Mouse (Mus musculus): Measurements from ENCODE around the gene Fhdc1.

Gene Fhdc1

DNA sequence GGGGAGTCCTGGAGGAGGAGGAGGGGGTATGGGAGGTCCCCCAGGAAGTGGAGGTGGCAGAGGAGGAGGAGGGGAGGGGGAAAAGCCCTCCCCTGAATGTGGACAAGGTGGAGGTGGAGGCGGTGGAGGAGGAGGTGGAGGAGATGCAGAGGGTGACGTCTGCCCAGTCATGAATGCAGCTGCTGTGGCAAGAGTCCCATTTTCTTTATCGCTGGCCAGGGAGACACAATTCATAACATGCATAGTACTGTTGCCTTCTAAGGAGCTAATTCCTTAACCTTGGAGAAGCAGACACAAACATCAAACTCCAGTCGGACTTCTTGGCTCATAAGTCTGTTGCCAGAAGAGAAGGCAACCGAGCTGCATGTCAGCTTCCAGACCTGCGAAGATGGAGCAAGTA, 5.8 kb downstream of the Fhdc1 start:
- DNase-seq (ENCODE audit: low read depth): no peak

DNA sequence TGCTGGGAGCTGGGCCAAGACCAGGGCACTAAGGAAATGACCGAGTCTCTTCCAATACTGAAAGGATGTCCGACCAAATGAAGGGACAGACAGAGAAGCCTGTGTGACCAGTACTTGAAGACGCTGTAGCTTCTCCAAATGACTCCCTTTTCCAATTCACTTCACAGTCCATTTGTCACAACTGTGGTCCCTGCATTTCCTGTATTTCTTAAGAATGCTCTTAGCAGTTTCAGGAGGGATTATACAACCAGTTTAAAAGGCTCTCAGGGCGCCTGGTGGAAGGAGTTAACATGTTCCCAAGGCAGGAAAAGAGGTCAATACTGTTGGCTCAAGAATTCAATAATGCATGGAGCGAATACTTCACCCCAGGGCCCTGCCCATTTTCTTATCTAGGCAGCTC, 7.3 kb downstream of the Fhdc1 start:
- DNase-seq (ENCODE audit: low read depth): no peak

GRCm38 (mm10) chr3:84472527-84472926, 7.7 kb downstream of the Fhdc1 start:
- DNase-seq (ENCODE audit: low read depth): no peak

DNA sequence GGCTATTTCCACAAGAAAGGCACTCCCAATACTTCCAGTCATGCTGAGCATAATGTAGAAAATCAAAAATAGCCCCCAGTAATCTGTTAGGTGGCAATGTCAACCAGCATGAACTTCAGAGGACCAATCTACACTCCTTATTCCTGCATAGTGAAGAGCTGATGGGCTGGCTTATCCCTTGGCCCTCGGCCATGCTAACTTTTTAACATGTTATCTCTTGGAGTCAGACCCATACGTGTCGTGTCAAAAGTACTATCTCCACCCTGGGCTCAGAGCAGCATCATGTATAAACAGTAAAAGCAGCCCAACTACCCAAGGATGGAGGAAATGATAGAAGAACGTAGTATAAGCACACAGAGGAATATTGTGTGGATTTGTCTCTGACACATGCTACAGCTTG, 9.1 kb downstream of the Fhdc1 start:
- no peak for DNase-seq (ENCODE audit: low read depth)

DNA sequence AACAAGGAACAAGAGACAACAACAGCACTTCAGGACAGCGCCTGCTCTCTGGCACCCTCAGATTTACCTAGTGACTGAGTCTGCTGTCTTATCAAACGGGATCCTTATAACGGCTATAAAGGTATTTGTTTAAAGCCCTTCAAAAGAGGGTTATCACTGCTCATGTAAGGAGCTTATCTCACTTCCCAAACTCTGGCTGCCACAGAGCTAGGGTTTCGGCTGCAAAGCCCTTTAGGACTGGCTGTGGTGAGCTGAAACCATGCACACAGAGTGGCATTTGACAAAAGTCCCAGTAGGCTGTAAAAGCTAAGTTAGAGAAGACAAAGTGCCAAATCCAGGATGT, 12.1 kb downstream of the Fhdc1 start:
- DNase-seq (ENCODE audit: low read depth): no peak

DNA sequence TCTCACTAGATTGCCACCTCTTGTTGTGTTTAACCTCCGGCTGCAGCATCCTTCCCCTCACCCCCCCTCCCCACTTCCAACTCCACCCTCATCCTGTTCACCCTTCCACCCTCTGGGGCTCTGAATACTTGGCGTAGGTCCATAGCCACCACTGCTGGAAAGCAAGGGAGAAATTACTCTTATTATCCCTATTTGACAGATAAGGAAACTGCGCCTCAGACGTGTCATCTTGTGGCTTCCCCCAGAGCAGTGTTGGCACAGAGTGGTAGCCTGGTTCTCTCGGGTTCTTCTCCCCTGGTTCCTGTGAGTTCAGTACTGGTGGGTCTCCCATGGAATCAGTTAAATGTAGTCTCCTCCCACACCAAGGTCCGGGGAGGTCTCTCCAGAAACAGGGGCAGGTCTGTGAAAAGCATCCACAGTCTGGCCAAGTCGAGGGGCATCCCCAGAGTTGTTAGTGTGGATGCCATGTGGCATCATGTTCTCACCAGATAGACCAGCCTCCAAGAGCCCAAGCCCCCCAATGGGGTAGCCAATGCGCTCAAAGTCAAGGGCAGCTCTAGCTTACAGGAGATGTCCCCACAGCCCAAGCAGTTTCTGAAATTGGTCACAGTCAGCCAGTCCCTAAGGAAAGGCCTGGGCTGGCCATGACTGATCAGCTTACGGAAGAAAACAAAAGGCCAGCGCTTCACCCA, 12.7 kb downstream of the Fhdc1 start:
- no peak for DNase-seq (ENCODE audit: low read depth)

DNA sequence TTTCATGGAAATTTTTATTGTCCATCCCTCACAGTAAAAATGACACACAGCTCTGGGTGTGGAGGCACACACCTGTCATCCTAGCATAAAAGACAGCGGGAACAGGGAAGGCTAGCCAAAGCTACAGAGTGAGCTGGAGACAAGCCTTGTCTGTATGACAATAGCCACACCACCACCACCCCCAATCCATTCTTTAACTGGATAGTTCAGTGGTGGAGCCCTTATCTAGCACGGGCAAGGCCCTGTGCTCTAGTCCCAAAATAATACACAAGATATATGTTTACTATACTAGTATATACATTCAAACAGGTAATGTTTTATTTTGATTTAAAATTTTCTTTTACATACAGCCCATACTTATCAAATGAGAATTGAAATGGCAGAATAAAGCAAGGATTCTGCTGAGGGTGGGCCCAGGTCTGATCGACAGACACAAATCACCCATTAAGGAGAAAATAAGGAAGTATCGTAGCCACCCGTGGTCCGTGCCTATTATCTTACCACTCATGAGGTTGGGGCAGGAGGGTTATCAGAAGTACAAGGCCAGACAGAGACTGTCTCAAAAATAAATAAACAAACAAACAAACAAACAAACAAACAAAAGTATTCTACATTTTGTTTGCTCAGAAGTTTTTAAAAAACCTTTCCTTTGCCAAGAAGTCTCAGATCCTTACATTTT, 14.3 kb downstream of the Fhdc1 start:
- no peak for DNase-seq (ENCODE audit: low read depth)

DNA sequence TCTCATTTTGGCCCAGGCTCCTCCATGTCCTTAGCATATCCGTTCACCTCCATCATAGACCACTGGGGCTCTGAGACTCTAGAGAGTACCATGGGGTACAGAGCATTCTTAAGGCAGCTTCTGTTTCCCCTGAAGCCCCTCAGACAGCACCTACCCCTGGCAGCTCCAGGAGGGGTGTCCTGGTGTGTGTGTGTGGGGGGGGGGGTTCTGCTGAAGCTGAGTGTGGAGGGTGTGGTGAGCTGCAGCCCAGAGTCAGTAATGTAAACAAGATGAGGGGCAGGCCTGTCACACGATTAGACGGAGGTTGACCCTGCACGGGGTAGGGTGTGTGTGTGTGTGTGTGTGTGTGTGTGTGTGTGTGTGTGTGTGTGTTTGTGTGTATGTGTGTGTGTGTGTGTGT, 18.5 kb downstream of the Fhdc1 start:
- DNase-seq (ENCODE audit: low read depth): no peak

DNA sequence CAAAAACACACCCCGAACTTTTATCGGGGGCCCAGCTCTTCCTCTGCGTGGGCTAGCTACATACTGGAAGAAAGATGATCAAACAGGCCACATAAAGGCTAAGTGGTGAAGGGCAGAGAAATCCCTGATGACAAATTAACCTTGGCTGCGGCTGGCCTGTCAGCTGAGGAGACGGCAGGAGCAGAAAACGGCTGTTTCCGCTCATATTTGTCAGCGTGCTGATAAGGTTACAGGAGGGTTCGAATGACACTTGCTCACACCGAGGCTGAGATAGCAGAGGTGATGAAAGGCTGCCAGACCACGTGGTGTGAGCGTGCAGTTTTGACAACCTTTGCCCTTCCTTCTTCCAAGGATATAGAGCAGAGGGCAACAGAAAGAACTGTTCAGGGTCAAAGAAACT, 19.3 kb downstream of the Fhdc1 start:
- DNase-seq (ENCODE audit: low read depth): no peak

GRCm38 (mm10) chr3:84460499-84460898, 19.7 kb downstream of the Fhdc1 start:
- DNase-seq (ENCODE audit: low read depth): no peak

- no peak for DNase-seq (ENCODE audit: low read depth)
Measured at GRCm38 (mm10) chr3:84455733-84456417, 24.4 kb downstream of the Fhdc1 start.

- DNase-seq (ENCODE audit: low read depth): no peak
Measured at GRCm38 (mm10) chr3:84450651-84451050, 29.6 kb downstream of the Fhdc1 start.

GRCm38 (mm10) chr3:84449015-84449414, 31.2 kb downstream of the Fhdc1 start:
- DNase-seq (ENCODE audit: low read depth): no peak

- no peak for DNase-seq (ENCODE audit: low read depth)
Measured at GRCm38 (mm10) chr3:84447803-84448202, 32.4 kb downstream of the Fhdc1 start.

GRCm38 (mm10) chr3:84445838-84446237, 34.4 kb downstream of the Fhdc1 start:
- DNase-seq (ENCODE audit: low read depth): no peak

DNA sequence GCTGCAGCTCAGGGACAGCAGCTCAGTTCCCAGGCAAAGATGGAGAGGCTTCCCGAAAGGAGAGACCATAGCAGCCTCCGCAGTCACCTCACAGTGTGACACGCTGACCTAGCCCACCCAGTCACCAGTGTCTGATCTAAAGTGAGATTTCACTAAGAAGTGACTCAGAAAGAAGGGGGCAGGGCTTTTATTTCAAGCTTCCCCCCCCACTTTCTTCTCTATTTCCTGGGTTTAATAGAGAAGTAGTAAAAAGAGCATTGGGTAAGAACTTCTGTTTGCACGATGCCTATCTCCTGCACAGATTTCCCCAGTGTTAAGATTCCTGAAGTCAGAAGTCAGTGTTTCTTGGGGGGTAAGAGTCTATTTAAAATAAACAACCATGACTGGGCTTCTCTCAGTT, 37.3 kb downstream of the Fhdc1 start:
- DNase-seq (ENCODE audit: low read depth): no peak

DNA sequence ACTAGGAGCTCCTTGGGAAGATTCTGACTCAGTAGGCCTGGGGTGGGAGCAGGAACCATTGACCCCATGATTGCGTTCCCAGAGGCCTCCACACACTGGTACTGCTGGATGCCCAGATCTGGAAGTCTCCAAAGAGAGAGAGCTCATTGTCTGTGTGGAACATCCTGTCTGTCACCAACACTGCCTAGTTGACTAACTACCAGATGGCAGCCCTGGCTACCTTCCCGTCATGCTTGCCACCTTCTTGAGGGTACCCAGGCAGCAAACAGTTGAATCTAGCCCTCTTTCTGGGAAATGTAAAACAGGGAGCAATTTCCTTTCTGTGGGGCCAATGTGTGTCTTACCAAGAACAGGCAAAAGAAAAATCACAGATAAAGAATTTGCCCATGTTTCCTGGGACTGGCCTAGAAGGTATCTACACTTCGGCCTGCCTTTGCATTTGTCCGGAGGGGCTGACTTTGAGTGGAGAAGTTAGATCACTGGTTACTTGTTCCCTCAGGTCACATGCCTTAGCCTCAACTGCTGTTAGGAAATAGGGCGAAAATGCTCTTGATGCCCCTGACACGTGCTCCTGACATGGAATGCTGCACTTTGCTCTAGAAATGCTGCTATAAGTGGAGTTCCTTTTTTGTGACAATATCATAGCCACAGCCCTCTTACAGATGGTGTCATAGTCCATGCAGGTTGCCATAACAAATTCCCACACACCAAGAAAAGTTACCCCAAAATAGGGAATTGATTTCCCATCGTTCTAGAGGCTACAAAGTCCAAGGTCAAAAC, 40.6 kb downstream of the Fhdc1 start:
- no peak for DNase-seq (ENCODE audit: low read depth)

DNA sequence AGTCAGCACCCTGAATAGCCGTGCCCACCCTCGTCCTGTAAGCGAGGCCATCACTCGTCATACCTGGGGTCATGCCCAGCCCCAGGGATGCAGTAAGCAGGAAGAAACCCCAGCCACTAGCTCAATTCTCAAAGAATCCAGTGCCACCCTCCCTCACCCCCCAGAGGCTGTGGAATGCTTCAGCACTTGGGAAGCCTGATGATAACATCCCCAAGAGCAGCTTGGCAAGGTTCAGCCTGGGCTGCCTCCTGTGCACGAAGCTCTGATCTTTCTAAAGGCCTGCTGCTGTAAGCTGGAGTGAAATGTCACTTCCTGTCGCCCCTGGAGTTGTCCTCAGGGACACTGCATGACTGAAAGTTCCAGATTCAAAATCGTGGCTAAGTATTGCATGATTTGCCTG, 41.4 kb downstream of the Fhdc1 start:
- no peak for DNase-seq (ENCODE audit: low read depth)

DNA sequence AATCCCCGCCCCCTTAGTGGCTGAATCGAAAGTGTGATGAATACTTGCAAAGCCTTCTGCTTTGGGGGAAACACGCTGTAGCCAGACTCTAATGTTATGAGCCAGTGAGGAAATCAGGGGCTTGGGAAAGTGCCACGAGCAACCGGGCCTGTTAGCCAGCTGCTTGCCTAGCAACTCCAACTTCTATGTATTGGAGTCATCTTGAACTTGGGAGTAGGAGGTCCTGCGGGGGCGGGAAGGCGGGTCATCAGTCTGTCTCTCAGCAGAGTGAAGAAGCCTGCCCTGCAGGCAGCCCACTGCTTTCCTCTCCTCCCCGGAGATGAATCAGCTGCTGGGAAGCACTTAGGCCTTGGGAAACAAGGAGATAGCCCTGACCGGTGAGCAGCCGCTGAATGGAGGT, 42.1 kb downstream of the Fhdc1 start:
- peak; percentile 96 for DNase-seq (ENCODE audit: low read depth)

- no peak for DNase-seq (ENCODE audit: low read depth)
Measured at GRCm38 (mm10) chr3:84436947-84437346, 43.3 kb downstream of the Fhdc1 start.

GRCm38 (mm10) chr3:84435288-84436043, 44.8 kb downstream of the Fhdc1 start:
- peak; percentile 69 for DNase-seq (ENCODE audit: low read depth)

All from fibroblast of lung, adult 2 months (primary cell).